Mouse (Mus musculus): ENCODE measurements around the gene Polr2b. TPM values are rescaled to one million over a fixed set of nuclear protein-coding genes. Genes with fewer than 3 reads are reported as not detected.

Gene Polr2b
- 2.7 and 12.6 TPM in 2 replicates for polyA plus RNA-seq (2012; rRNA removed)

DNA sequence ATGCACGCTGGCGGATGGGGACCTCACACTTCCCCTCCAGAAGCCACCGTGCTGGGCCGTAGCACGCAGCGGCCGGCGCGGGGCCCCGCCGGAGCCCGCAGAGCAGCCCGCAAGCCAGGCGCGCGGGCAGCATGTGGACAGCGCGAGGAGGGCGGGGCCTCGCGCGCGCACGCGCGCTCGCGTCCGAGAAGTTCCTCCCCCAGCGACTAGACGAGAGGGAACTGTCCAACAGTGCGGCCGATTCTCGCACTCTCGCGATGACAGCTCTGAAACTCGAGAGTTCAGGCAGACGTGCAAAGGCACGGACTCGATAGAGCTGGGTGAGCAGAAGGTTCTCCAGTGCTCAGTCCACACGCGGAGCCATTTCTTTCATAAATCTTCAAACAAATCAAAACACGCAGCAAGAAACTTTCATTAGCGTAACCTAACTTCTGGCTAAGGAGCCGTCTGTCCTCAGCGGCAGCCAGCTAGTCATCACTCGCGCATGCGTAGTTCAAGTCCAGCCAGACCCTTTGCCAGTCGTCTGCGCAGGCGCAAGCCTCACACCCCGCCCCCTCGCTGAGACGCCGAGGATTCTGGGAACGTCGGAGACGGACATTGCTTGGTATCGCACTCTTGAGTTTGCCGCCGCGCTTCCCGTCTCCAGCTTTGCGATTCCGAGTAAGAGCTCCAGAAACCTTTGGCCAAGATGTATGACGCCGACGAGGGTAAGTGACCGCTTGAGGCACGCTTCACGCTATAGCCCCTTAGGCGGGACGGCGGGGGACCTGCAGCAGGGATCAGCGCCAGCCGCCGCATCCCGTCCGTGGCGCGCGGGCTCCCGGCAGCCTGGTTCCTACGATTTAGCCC lies at the start of gene Polr2b, which contains the start of gene Noa1:
Gene Polr2b, plus strand, starts transcription at position 224 of the 849 bp plus-strand sequence.
Gene Noa1, minus strand, starts transcription at position 161 of the 849 bp plus-strand sequence.

DNA sequence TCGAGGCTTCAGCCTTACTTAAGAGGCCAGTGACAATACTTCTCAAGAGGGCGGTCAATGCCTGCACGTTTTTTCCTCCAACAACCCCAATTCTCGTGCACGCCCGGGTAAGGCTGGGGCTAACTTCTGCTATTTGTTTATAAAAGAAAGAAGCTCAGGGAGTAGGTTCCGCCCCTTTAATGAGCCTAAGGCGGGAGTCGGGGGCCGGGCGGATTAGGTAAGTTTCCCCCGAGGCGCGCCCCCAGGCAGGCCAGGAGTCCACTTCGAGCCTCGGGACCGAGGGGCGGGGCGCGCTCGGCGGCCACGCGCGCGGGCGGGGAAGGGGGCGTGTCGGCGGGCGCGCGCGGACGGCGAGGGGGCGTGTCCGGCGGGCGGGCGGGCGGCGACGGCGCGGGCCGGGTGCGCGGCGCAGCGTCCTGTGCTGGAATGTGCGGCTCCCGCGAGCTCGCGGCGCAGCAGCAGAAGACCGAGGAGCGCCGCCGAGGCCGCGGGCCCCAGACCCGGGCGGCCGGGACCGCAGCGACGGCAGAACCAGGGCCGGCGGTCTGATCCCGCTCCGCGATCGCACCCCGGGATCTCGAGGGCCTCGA lies 44.8 kb upstream of the Polr2b start, which contains the start of gene Rest:
Gene Rest, plus strand, starts transcription at position 411 of the 590 bp plus-strand sequence.

Other genes with a start within 250 kb of the Polr2b start
- 33.8 and 76.6 TPM in 2 replicates for gene Hopx, start 195.0 kb upstream of the Polr2b start, polyA plus RNA-seq (2012; rRNA removed)
- gene Spink2, start 98.7 kb upstream of the Polr2b start, polyA plus RNA-seq (2012; rRNA removed) = 0.15 and 0.92 TPM in 2 replicates
- gene Rest, start 44.7 kb upstream of the Polr2b start, polyA plus RNA-seq (2012; rRNA removed) = 1.3 and 1.5 TPM in 2 replicates
- 6.7 and 9.6 TPM in 2 replicates for gene Noa1, start 63 bp upstream of the Polr2b start, polyA plus RNA-seq (2012; rRNA removed)
- gene Igfbp7, start 97.9 kb downstream of the Polr2b start, polyA plus RNA-seq (2012; rRNA removed) = 1,099 and 2,525 TPM in 2 replicates